19 mouse cellular contexts compared by ENCODE assay signal in the genomic region with DNA sequence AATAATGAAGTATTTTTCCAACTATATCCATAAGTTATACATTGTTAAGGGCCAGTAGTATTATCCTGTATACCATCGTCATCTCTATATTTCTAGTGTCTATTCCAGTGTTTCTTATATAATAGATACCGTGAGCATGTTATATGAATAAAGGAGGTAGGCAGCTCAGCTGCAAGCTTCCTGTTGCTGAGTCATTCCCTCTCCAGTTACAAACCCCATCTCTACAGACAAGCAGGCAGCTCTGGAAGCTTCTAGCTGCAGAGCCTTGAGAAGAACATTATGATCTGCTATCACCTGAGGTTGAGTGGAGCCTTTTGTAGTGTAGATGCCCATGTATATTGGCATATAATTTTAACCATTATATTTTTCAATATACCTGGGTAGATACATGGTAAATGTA.
A peak's percentile ranks its signal among the peaks of the same experiment; 100 is the strongest.
DNase-seq lines count a peak whose midpoint lies in the region; ATAC-seq and TF ChIP-seq lines count a peak whose summit lies in the region.
"Had no signal": no experiment of that assay in that cellular context is flagged by ENCODE, and none has a peak within 500 bp of the region (broad histone marks: within the 10 kb centered on the region; RNA-seq: fewer than 3 reads in every experiment).

No protein-coding gene starts in this region.

- H3K4me3 ChIP-seq in left cerebral cortex, adult 2 months, result no peak overlapping the region
- H3K4me3 ChIP-seq: embryonic facial prominence, embryonic 12.5 days; forebrain, embryonic 15.5 days; heart, adult 2 months; heart, embryonic 12.5 days; hindbrain, embryonic 10.5 days had no signal

- intact Hi-C loops in left cerebral cortex, adult 2 months (cut with DNase I), result no loop called here
- intact Hi-C loops in left cerebral cortex, postnatal 4 days (cut with DNase I), result no loop called here

- H3K27ac ChIP-seq in left cerebral cortex, adult 2 months, result peak overlapping the region; percentile 20; the same call in 1 of the 2 replicates
- H3K27ac ChIP-seq: embryonic facial prominence, embryonic 12.5 days; forebrain, embryonic 15.5 days; heart, adult 2 months; hindbrain, embryonic 10.5 days; hindbrain, embryonic 14.5 days had no signal

- no peak for DNase-seq in frontal cortex, postnatal 10 days (ENCODE audit: low spot score in 2 of 2)
- no peak for DNase-seq in left cerebral cortex, adult 2 months (ENCODE audit: extremely low spot score in 1 of 2, low spot score in 2 of 2)
- no peak for DNase-seq in left cerebral cortex, postnatal 4 days
- peak; percentile 1 for DNase-seq in 416B (ENCODE audit: low read depth)
- no peak for DNase-seq in layer of hippocampus, postnatal 36 days
- DNase-seq: adrenal gland, postnatal 14 days; cerebellum, adult 2 months; cerebellum, postnatal 14 days; gastrocnemius, postnatal 14 days; heart, adult 2 months had no signal

- no peak for TF ChIP-seq CTCF in left cerebral cortex, adult 2 months (IDR thresholded peaks at IDR 0.05)

- ATAC-seq in frontal cortex, adult (ENCODE audit: low TSS enrichment), result peak; percentile 93
- ATAC-seq in megakaryocyte progenitor cell, adult 5-6 weeks (replicated peaks; ENCODE audit: poor library complexity), result peak; percentile 39; the same call in 1 of the 2 replicates
- ATAC-seq: activated CD4-positive, CD25-positive, alpha-beta regulatory T cell, adult 4 months; forebrain, embryonic 15.5 days; Patski had no signal
